Mouse (Mus musculus): ENCODE results near the gene Tcl1b5.
"Not testable (repeated sequence)": the region's sequence is repeated elsewhere in the genome, so short reads cannot be mapped to it uniquely, and the experiment has no call there.

DNA sequence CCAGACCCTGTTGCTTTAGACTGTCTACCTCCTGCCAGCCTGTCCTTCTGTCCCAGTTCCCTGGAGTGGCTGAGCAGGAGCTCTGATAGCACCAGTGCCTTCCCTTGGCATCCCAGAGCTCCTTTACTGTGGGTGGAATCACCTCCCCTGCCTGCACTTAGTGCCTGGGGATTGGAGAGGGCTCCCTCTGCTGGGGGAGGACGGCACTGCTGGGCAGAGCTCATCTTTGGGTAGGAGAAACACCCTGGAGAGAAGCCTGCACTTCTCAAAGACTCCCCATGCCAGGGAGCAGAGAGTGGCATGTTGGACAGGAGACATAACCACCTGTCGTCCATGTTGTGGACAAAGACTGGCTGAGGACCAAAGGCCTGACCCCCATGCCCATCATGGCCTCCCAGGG is 1.8 kb upstream of the Tcl1b5 start:
- not testable (repeated sequence) for TF ChIP-seq POLR2A (IDR thresholded peaks at IDR 0.05; ENCODE audit: control insufficient read depth, extremely low read depth, insufficient read depth, low read length, poor library complexity)
- TF ChIP-seq CTCF (IDR thresholded peaks at IDR 0.05; ENCODE audit: borderline replicate concordance, control insufficient read depth, extremely low read depth, insufficient read depth, low read length, poor library complexity), result peak; percentile 27; the same call in 1 of the 2 replicates

Measured in thymus, adult 2 months (tissue).